Mouse (Mus musculus) ES-Bruce4 (cell line): ENCODE measurements around the gene Psmd3.
A peak's percentile ranks its signal among the peaks of the same experiment; 100 is the strongest.

Experiments used
- CTCF ChIP-seq: IDR thresholded peaks from one replicate; pipeline ENCODE4 v1.8.1; 2011; ENCODE audit warnings: low read depth, low read length
- EP300 ChIP-seq: IDR thresholded peaks from 2 replicates; pipeline ENCODE4 v1.6.1; 2011; ENCODE audit warnings: low read depth, low read length; ENCODE audit not compliant: insufficient read depth
- POLR2A ChIP-seq: IDR thresholded peaks from one replicate; pipeline ENCODE4 v1.8.1; 2011; ENCODE audit warnings: low read length; ENCODE audit not compliant: insufficient read depth

GRCm38 (mm10) chr11:98660517-98660916 lies 21.8 kb upstream of the Psmd3 start:
- peak; percentile 32 for TF ChIP-seq CTCF
- no peak for TF ChIP-seq POLR2A
- no peak for TF ChIP-seq EP300
